Mouse (Mus musculus) 3134 (cell line): ENCODE data around the gene Eva1c.
A peak's percentile ranks its signal among the peaks of the same experiment; 100 is the strongest.

Experiments
- DNase-seq: peaks from one replicate; pipeline ENCODE4 v3.0.0-alpha.2; 2011; ENCODE audit warnings: low spot score; ENCODE audit not compliant: insufficient read length; ENCODE audit errors: extremely low read depth

Gene Eva1c

GRCm38 (mm10) chr16:90863468-90864046 lies 37.0 kb downstream of the Eva1c start:
- DNase-seq = no peak

- no peak for DNase-seq
These were observed 38.2 kb downstream of the Eva1c start for GRCm38 (mm10) chr16:90864693-90865092.

- DNase-seq = no peak
These were observed 39.1 kb downstream of the Eva1c start for GRCm38 (mm10) chr16:90865652-90866051.

- no peak for DNase-seq
These were observed 41.6 kb downstream of the Eva1c start for GRCm38 (mm10) chr16:90868129-90868528.

GRCm38 (mm10) chr16:90869361-90869760 lies 42.8 kb downstream of the Eva1c start:
- DNase-seq = no peak

- no peak for DNase-seq
These were observed 46.4 kb downstream of the Eva1c start for GRCm38 (mm10) chr16:90872936-90873335.

- DNase-seq = no peak
These were observed 48.0 kb downstream of the Eva1c start for GRCm38 (mm10) chr16:90874536-90874935.

GRCm38 (mm10) chr16:90878135-90878860 lies 51.8 kb downstream of the Eva1c start:
- DNase-seq = no peak

GRCm38 (mm10) chr16:90882501-90882977 lies 56.0 kb downstream of the Eva1c start:
- peak; percentile 77 for DNase-seq

- DNase-seq = no peak
These were observed 58.8 kb downstream of the Eva1c start for GRCm38 (mm10) chr16:90885351-90885750.

- peak; percentile 92 for DNase-seq
These were observed 59.5 kb downstream of the Eva1c start for GRCm38 (mm10) chr16:90885781-90886565.

- DNase-seq = no peak
These were observed 64.2 kb downstream of the Eva1c start for GRCm38 (mm10) chr16:90890683-90891082.

- no peak for DNase-seq
These were observed 65.1 kb downstream of the Eva1c start for GRCm38 (mm10) chr16:90891601-90892000.

- DNase-seq = no peak
These were observed 65.6 kb downstream of the Eva1c start for GRCm38 (mm10) chr16:90892081-90892480.

GRCm38 (mm10) chr16:90893019-90893418 lies 66.5 kb downstream of the Eva1c start:
- DNase-seq = no peak

- DNase-seq = no peak
These were observed 67.3 kb downstream of the Eva1c start for GRCm38 (mm10) chr16:90893792-90894191.

GRCm38 (mm10) chr16:90897651-90898050 lies 71.1 kb downstream of the Eva1c start:
- peak; percentile 71 for DNase-seq

GRCm38 (mm10) chr16:90899498-90899897 lies 73.0 kb downstream of the Eva1c start:
- no peak for DNase-seq

GRCm38 (mm10) chr16:90901364-90901763 lies 74.8 kb downstream of the Eva1c start:
- no peak for DNase-seq

GRCm38 (mm10) chr16:90903300-90903699 lies 76.8 kb downstream of the Eva1c start:
- DNase-seq = no peak

- no peak for DNase-seq
These were observed 80.7 kb downstream of the Eva1c start for GRCm38 (mm10) chr16:90907250-90907649.
